Mouse (Mus musculus) midbrain, embryonic 12.5 days (tissue): ENCODE results near the gene Efcab5. TPM values are rescaled to one million over a fixed set of nuclear protein-coding genes. Genes with fewer than 3 reads are reported as not detected.
A peak's percentile ranks its signal among the peaks of the same experiment; 100 is the strongest.

Experiments used
- ATAC-seq: fragments of 200-750 bp; cut with Nextera tagmentation; 2 replicates; pipeline ENCODE4 v1.8.0; 2017; ENCODE audit warnings: low read depth, moderate TSS enrichment, moderate library complexity; ENCODE audit not compliant: low FRiP score
- H3K27ac ChIP-seq: fragments of 300-500 bp; sonication (generic); replicated peaks from 2 replicates; pipeline ENCODE4 v1.5.1; 2016; ENCODE audit warnings: mild to moderate bottlenecking
- H3K27me3 ChIP-seq: fragments of 300-500 bp; sonication (generic); 2 replicates; pipeline ENCODE4 v1.6.1; 2016; ENCODE audit warnings: mild to moderate bottlenecking
- H3K36me3 ChIP-seq: fragments of 300-500 bp; sonication (generic); 2 replicates; pipeline ENCODE4 v1.6.1; 2016
- H3K4me1 ChIP-seq: fragments of 300-500 bp; sonication (generic); 2 replicates; pipeline ENCODE4 v1.6.1; 2016
- H3K4me2 ChIP-seq: fragments of 300-500 bp; sonication (generic); replicated peaks from 2 replicates; pipeline ENCODE4 v1.6.1; 2016; ENCODE audit warnings: mild to moderate bottlenecking, moderate library complexity
- H3K4me3 ChIP-seq: fragments of 300-500 bp; sonication (generic); 2 replicates; pipeline ENCODE4 v1.5.1; 2016; ENCODE audit warnings: mild to moderate bottlenecking
- H3K9ac ChIP-seq: fragments of 300-500 bp; sonication (generic); replicated peaks from 2 replicates; pipeline ENCODE4 v1.6.1; 2016; ENCODE audit warnings: mild to moderate bottlenecking, moderate library complexity
- H3K9me3 ChIP-seq: fragments of 300-500 bp; sonication (generic); 2 replicates; pipeline ENCODE4 v1.6.1; 2016; ENCODE audit warnings: mild to moderate bottlenecking
- WGBS: fragments of 180-500 bp; shearing (Covaris S2); methylation state at CpG from one replicate; pipeline ENCODE4 v1.1.7; 2016; 5-methylcytosine and 5-hydroxymethylcytosine counted together
- microRNA counts: library from miRNA; unstranded; fragments of <30 nt; microRNA quantifications from one replicate; lab custom pipeline; 2017
- microRNA-seq: library from miRNA; unstranded; fragments of <30 nt; microRNA quantifications from one replicate; pipeline ENCODE4, GENCODE M21; 2017
- polyA plus RNA-seq: library from polyadenylated mRNA; unstranded; fragments of >200 nt; fragmentation: Nextera tagmentation; extraction: Ambion mirVana; gene quantifications from 2 replicates; pipeline ENCODE4 v1.2.1, GENCODE M21; 2016

Gene Efcab5
- polyA plus RNA-seq, 1 experiment from 2014 or later: 0.75 TPM

DNA sequence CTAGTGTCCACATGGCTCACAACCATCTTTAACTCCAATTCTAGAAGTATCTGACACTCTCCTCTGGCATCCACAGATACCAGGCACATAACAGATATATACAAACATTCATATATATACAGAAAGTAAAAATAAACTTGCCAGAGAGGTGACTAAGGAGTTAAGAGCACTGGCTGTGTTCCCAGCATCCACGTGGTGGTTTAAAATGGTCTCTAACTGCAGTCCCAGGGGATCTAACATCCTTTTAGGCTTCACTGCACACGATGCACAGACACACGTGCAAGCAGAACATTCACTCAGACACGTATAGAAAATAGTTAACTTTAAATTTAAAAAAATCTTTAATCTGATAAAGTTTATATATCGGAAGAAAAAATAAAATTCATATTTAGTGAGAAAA, 126.8 kb downstream of the Efcab5 start:
- no peak overlapping the region for H3K4me2 ChIP-seq
- H3K27me3 ChIP-seq: no peaks in the 10 kb centered on the region
- no peak overlapping the region for H3K4me3 ChIP-seq
- H3K36me3 ChIP-seq: no peaks in the 10 kb centered on the region
- H3K27ac ChIP-seq: no peak overlapping the region
- ATAC-seq: no peak
- no peaks in the 10 kb centered on the region for H3K9me3 ChIP-seq
- 79% methylated on average over 5 of the region's 5 CpGs for WGBS
- no peak overlapping the region for H3K9ac ChIP-seq
- no peaks in the 10 kb centered on the region for H3K4me1 ChIP-seq

GRCm38 (mm10) chr11:77042816-77043215, 146.0 kb downstream of the Efcab5 start:
- H3K4me1 ChIP-seq: no peaks in the 10 kb centered on the region
- H3K9ac ChIP-seq: no peak overlapping the region
- WGBS: 77% methylated on average over 2 of the region's 2 CpGs
- H3K36me3 ChIP-seq: peaks cover 23% of the 10 kb centered on the region
- H3K27me3 ChIP-seq: no peaks in the 10 kb centered on the region
- H3K9me3 ChIP-seq: no peaks in the 10 kb centered on the region
- H3K4me2 ChIP-seq: no peak overlapping the region
- H3K4me3 ChIP-seq: no peak overlapping the region
- no peak for ATAC-seq
- no peak overlapping the region for H3K27ac ChIP-seq

DNA sequence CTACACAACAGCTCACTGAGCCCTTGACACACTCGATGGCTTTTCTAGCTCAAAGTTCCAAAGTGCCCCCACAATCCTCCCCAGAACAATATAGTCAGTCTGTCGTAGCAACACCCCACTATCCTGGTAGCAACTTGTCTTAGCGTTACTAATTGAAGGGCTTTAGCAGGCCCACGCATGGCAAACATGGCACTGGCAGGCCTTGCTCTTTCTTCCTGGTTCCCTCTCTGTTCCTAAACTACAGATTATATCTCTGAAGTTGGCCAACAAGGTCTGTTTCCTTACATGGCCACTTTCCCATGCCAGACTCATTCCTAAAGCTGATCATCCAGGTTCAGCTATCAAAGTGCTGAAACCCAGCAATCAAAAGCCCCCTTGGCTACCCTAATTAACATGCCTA, 146.9 kb downstream of the Efcab5 start:
- 81% methylated on average over 4 of the region's 4 CpGs for WGBS
- H3K4me3 ChIP-seq: no peak overlapping the region
- H3K9me3 ChIP-seq: no peaks in the 10 kb centered on the region
- no peaks in the 10 kb centered on the region for H3K27me3 ChIP-seq
- no peak for ATAC-seq
- H3K4me2 ChIP-seq: no peak overlapping the region
- no peak overlapping the region for H3K27ac ChIP-seq
- no peak overlapping the region for H3K9ac ChIP-seq
- no peaks in the 10 kb centered on the region for H3K4me1 ChIP-seq
- peaks cover 18% of the 10 kb centered on the region for H3K36me3 ChIP-seq

MicroRNAs within 50 kb of the gene (microRNA counts, 519-probe panel; counts per million panel counts)
- microRNA mmu-miR-423-3p (lab: Ali Mortazavi, UCI) (5,677 counts per million, percentile 56 among the panel's probes with 10 or more counts), microRNA mmu-miR-423-5p (lab: Ali Mortazavi, UCI) (3,442 counts per million, percentile 17 among the panel's probes with 10 or more counts)

Small RNA genes lying within 50 kb of the gene (microRNA-seq; reads per million reads assigned to microRNA genes)
- 11,254 reads per million, percentile 96 among the genes with 10 or more reads in this experiment for gene Mir423

Other genes starting within 250 kb of the Efcab5 start
- 0.63 and 0.80 TPM in 2 replicates for gene Slc6a4, start 190.4 kb downstream of the Efcab5 start, polyA plus RNA-seq
- 66.4 and 80.4 TPM in 2 replicates for gene Nsrp1, start 110.5 kb downstream of the Efcab5 start, polyA plus RNA-seq
- gene Ssh2, start 27.3 kb upstream of the Efcab5 start, polyA plus RNA-seq: 15.1 and 18.9 TPM in 2 replicates